8 mouse cellular contexts compared by ENCODE assay signal in the genomic region with DNA sequence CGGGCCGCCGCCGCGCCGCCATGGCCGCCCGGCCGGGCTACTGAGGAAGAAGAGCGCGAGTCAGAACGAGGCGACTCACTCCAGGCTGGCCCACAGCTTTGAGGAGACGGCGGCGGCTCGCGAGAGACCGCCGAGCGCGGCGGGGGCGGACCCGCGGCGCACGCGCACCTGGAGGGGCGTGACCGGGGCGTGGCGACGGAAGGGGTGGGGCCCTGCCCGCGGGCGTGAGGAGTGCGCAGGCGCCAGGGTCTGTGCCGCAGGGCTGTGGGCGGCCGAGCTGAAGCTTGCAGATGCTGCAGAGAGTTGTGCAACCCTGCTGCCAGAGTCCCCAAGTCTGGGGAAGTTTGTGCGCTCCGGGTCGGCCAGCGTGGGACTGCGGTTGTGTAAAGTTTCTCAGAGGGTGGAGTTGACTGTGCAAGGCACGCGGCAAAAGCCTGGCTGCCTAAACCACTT. TPM values are rescaled to one million over a fixed set of nuclear protein-coding genes. Genes with fewer than 3 reads are reported as not detected.
DNase-seq lines count a peak whose midpoint lies in the region; ATAC-seq and TF ChIP-seq lines count a peak whose summit lies in the region.

A gene (minus strand): TSS at position 153 of the 453 bp plus-strand sequence.

- H3K4me2 ChIP-seq in CH12.LX (ENCODE audit: insufficient read depth, low read depth, poor library complexity, severe bottlenecking) = peak within 1 kb of the TSS; percentile 85
- H3K4me2 ChIP-seq in forebrain, embryonic 11.5 days (ENCODE audit: low read depth, low read length, severe bottlenecking) = peak within 1 kb of the TSS; percentile 81
- H3K4me2 ChIP-seq in heart, embryonic 16.5 days (ENCODE audit: low read depth, low read length) = peak within 1 kb of the TSS; percentile 88
- peak within 1 kb of the TSS; percentile 88 for H3K4me2 ChIP-seq in liver, embryonic 16.5 days (ENCODE audit: low read depth, low read length)
- H3K4me2 ChIP-seq in neural tube, embryonic 13.5 days = peak within 1 kb of the TSS; percentile 80

- peaks cover 3 to 46% of the 10 kb centered on the region in 2 experiments; a peak in 3 of 4 replicates for H3K4me1 ChIP-seq in CH12.LX (ENCODE audit: control insufficient read depth in 1 of 2, insufficient read depth in 2 of 2)
- peaks cover 9% of the 10 kb centered on the region; the same call in 1 of the 2 replicates for H3K4me1 ChIP-seq in forebrain, embryonic 11.5 days (replicated peaks; ENCODE audit: control insufficient read depth, insufficient read depth, low read length)
- H3K4me1 ChIP-seq in heart, embryonic 16.5 days (ENCODE audit: control insufficient read depth, insufficient read depth, low read length) = peaks cover 21% of the 10 kb centered on the region
- H3K4me1 ChIP-seq in liver, embryonic 16.5 days (ENCODE audit: control insufficient read depth, low read depth, low read length) = peaks cover 28% of the 10 kb centered on the region
- H3K4me1 ChIP-seq in neural tube, embryonic 13.5 days (replicated peaks) = peaks cover 23% of the 10 kb centered on the region
- peaks cover 2% of the 10 kb centered on the region for H3K4me1 ChIP-seq in testis, adult 2 months (ENCODE audit: control insufficient read depth, insufficient read depth, low read length)

- no peak for TF ChIP-seq CTCF in CH12.LX (conservative IDR thresholded peaks at IDR 0.05 in 1 of 2, IDR thresholded peaks at IDR 0.05 in 1 of 2; ENCODE audit: low read depth in 2 of 2, low read length in 2 of 2)
- TF ChIP-seq CTCF in testis, adult 2 months (IDR thresholded peaks at IDR 0.05; ENCODE audit: control insufficient read depth, insufficient read depth, insufficient replicate concordance, low read depth, low read length) = no peak

- TF ChIP-seq EP300 in CH12.LX (IDR thresholded peaks at IDR 0.05; ENCODE audit: low read length) = no peak

- ATAC-seq in forebrain, embryonic 11.5 days (replicated peaks; ENCODE audit: low FRiP score) = peak; percentile 97
- peak; percentile 98 for ATAC-seq in heart, embryonic 16.5 days (replicated peaks; ENCODE audit: extremely low read depth, insufficient read depth, low FRiP score)
- peak; percentile 93 for ATAC-seq in liver, embryonic 16.5 days (ENCODE audit: low read depth)
- ATAC-seq in neural tube, embryonic 13.5 days (ENCODE audit: low read depth) = peak; percentile 96

- H3K4me3 ChIP-seq in CH12.LX (replicated peaks in 1 of 3; ENCODE audit: low read depth in 2 of 3, low read length in 2 of 3, poor library complexity in 1 of 3) = peak within 1 kb of the TSS; percentile 79 to 97 (median 90)
- peak within 1 kb of the TSS; percentile 75 for H3K4me3 ChIP-seq in forebrain, embryonic 11.5 days (ENCODE audit: low read depth, low read length)
- peak within 1 kb of the TSS; percentile 90 for H3K4me3 ChIP-seq in heart, embryonic 16.5 days (ENCODE audit: low read length)
- H3K4me3 ChIP-seq in liver, embryonic 16.5 days (ENCODE audit: low read depth, low read length) = peak within 1 kb of the TSS; percentile 90
- H3K4me3 ChIP-seq in neural tube, embryonic 13.5 days = peak within 1 kb of the TSS; percentile 68
- H3K4me3 ChIP-seq in testis, adult 2 months (ENCODE audit: control insufficient read depth, low read depth, low read length) = peak within 1 kb of the TSS; percentile 94

- peaks cover 26% of the 10 kb centered on the region for H3K79me2 ChIP-seq in CH12.LX (replicated peaks; ENCODE audit: control insufficient read depth, extremely low read depth, insufficient read depth, poor library complexity, severe bottlenecking)

- dilution Hi-C loops in CH12.LX (cut with MboI; ENCODE audit: extremely low pct_ligation_motif_present, extremely low pct_unique_long_range_greater_than_20kb, low sequenced_read_pairs) = no loop called here

- H3K36me3 ChIP-seq in CH12.LX (replicated peaks in 1 of 2; ENCODE audit: control insufficient read depth in 1 of 2, insufficient read depth in 1 of 2, low read length in 1 of 2) = peaks cover 0 to 5% of the 10 kb centered on the region in 2 experiments
- H3K36me3 ChIP-seq in forebrain, embryonic 11.5 days (ENCODE audit: control insufficient read depth, insufficient read depth, low read length) = no peaks in the 10 kb centered on the region
- no peaks in the 10 kb centered on the region for H3K36me3 ChIP-seq in heart, embryonic 16.5 days (ENCODE audit: control insufficient read depth, insufficient read depth)
- no peaks in the 10 kb centered on the region for H3K36me3 ChIP-seq in liver, embryonic 16.5 days (ENCODE audit: control insufficient read depth, insufficient read depth)
- no peaks in the 10 kb centered on the region for H3K36me3 ChIP-seq in neural tube, embryonic 13.5 days
- no peaks in the 10 kb centered on the region for H3K36me3 ChIP-seq in testis, adult 2 months (ENCODE audit: control insufficient read depth, insufficient read depth, low read length)

- H3K9me3 ChIP-seq in CH12.LX (replicated peaks; ENCODE audit: low read length) = no peaks in the 10 kb centered on the region
- no peaks in the 10 kb centered on the region for H3K9me3 ChIP-seq in forebrain, embryonic 11.5 days (ENCODE audit: control insufficient read depth, low read length)
- H3K9me3 ChIP-seq in heart, embryonic 16.5 days (replicated peaks; ENCODE audit: control insufficient read depth, low read length) = no peaks in the 10 kb centered on the region
- no peaks in the 10 kb centered on the region for H3K9me3 ChIP-seq in liver, embryonic 16.5 days (replicated peaks; ENCODE audit: control insufficient read depth, low read length)
- no peaks in the 10 kb centered on the region for H3K9me3 ChIP-seq in neural tube, embryonic 13.5 days

- H3K9ac ChIP-seq in CH12.LX (ENCODE audit: insufficient read depth, low read depth) = peak within 1 kb of the TSS; percentile 90
- peak within 1 kb of the TSS; percentile 92 for H3K9ac ChIP-seq in forebrain, embryonic 11.5 days (ENCODE audit: low read length)
- H3K9ac ChIP-seq in heart, embryonic 16.5 days (ENCODE audit: low read length) = peak within 1 kb of the TSS; percentile 96
- H3K9ac ChIP-seq in liver, embryonic 16.5 days (ENCODE audit: low read depth, low read length) = peak within 1 kb of the TSS; percentile 90
- H3K9ac ChIP-seq in neural tube, embryonic 13.5 days = peak within 1 kb of the TSS; percentile 96

- in situ Hi-C loops in CH12.LX (cut with MboI; ENCODE audit: low pct_ligation_motif_present, low pct_unique_long_range_greater_than_20kb, low sequenced_read_pairs) = no loop called here

- WGBS in forebrain, embryonic 11.5 days = under 1% methylated on average over 49 of the region's 49 CpGs
- under 1% methylated on average over 49 of the region's 49 CpGs for WGBS in heart, embryonic 16.5 days
- under 1% methylated on average over 49 of the region's 49 CpGs for WGBS in liver, embryonic 16.5 days (ENCODE audit: insufficient replicate concordance)
- WGBS in neural tube, embryonic 13.5 days = under 1% methylated on average over 48 of the region's 49 CpGs

- peak within 1 kb of the TSS; percentile 61 for H3K27ac ChIP-seq in CH12.LX (ENCODE audit: insufficient read depth, low read depth)
- peak within 1 kb of the TSS; percentile 96 for H3K27ac ChIP-seq in forebrain, embryonic 11.5 days (ENCODE audit: low read depth, low read length)
- peak within 1 kb of the TSS; percentile 97 for H3K27ac ChIP-seq in heart, embryonic 16.5 days (ENCODE audit: low read length)
- H3K27ac ChIP-seq in liver, embryonic 16.5 days (ENCODE audit: low read length) = peak within 1 kb of the TSS; percentile 91
- peak within 1 kb of the TSS; percentile 99 for H3K27ac ChIP-seq in neural tube, embryonic 13.5 days (replicated peaks)
- peak within 1 kb of the TSS; percentile 92 for H3K27ac ChIP-seq in testis, adult 2 months (ENCODE audit: control insufficient read depth, insufficient read depth, low read depth, low read length)

- TF ChIP-seq RAD21 in CH12.LX (IDR thresholded peaks at IDR 0.05; ENCODE audit: low read depth, low read length) = no peak

- peak; percentile 96 for TF ChIP-seq POLR2A in CH12.LX (IDR thresholded peaks at IDR 0.05; ENCODE audit: low read depth, low read length)
- peak; percentile 86 for TF ChIP-seq POLR2A in testis, adult 2 months (IDR thresholded peaks at IDR 0.05; ENCODE audit: control insufficient read depth, low read depth, low read length)

- H3K27me3 ChIP-seq in CH12.LX (replicated peaks) = no peaks in the 10 kb centered on the region
- H3K27me3 ChIP-seq in forebrain, embryonic 11.5 days (ENCODE audit: control insufficient read depth, insufficient read depth, low read length) = no peaks in the 10 kb centered on the region
- H3K27me3 ChIP-seq in heart, embryonic 16.5 days (ENCODE audit: control insufficient read depth, insufficient read depth, low read length) = no peaks in the 10 kb centered on the region
- H3K27me3 ChIP-seq in liver, embryonic 16.5 days (ENCODE audit: control insufficient read depth, insufficient read depth, low read depth, low read length) = no peaks in the 10 kb centered on the region
- no peaks in the 10 kb centered on the region for H3K27me3 ChIP-seq in neural tube, embryonic 13.5 days
- no peaks in the 10 kb centered on the region for H3K27me3 ChIP-seq in testis, adult 2 months (ENCODE audit: control insufficient read depth, insufficient read depth, low read length)

- DNase-seq in CH12.LX (ENCODE audit: extremely low read depth) = peak; percentile 85
- DNase-seq in c-Kit-positive CD71-positive TER-119-negative erythroid progenitor cells, embryonic 14.5 days (ENCODE audit: low read depth) = peak; percentile 75
- peak; percentile 98 for DNase-seq in forebrain, embryonic 11.5 days (ENCODE audit: low spot score)
- DNase-seq in kidney, postnatal 4 days = peak; percentile 98

TF ChIP-seq in CH12.LX, 34 proteins besides CTCF, POLR2A, EP300 and RAD21 (continues in another document):
- no peak; the same call in 1 of the 2 replicates for TF ChIP-seq TBP (conservative IDR thresholded peaks at IDR 0.05; ENCODE audit: low read depth, low read length)
- peak; percentile 96 for TF ChIP-seq NRF1 (IDR thresholded peaks at IDR 0.05; ENCODE audit: low read depth, low read length)
- peak; percentile 37; the same call in 1 of the 2 replicates for TF ChIP-seq SIN3A (IDR thresholded peaks at IDR 0.05; ENCODE audit: low read length)
- no peak for TF ChIP-seq JUN (IDR thresholded peaks at IDR 0.05; ENCODE audit: insufficient read depth, low read depth, low read length)
- TF ChIP-seq POLR2AphosphoS2 (IDR thresholded peaks at IDR 0.05; ENCODE audit: low read depth, low read length) = peak; percentile 66; the same call in 1 of the 2 replicates
- peak; percentile 63 for TF ChIP-seq ELF1 (IDR thresholded peaks at IDR 0.05; ENCODE audit: low read depth, low read length)
- peak; percentile 84 for TF ChIP-seq CHD2 (IDR thresholded peaks at IDR 0.05; ENCODE audit: low read length)

RNA-seq across cellular contexts. Expression of the gene that starts here (rescaled TPM):
- total RNA-seq in CH12.LX (2012; rRNA removed) (12.6 and 16.6 TPM in 2 replicates), CH12.LX (2014; rRNA removed) (21.5 and 22.7 TPM in 2 replicates)
- polyA plus RNA-seq in CH12.LX (2012; ENCODE audit: insufficient read length, low read depth) = 31.3 and 32.3 TPM in 2 replicates
- polyA plus RNA-seq in forebrain, embryonic 11.5 days (2014; fragmentation: Nextera tagmentation; extraction: Ambion mirVana) = 26.6 and 30.4 TPM in 2 replicates
- 13.9 and 14.0 TPM in 2 replicates for polyA plus RNA-seq in heart, embryonic 16.5 days (2015; fragmentation: Nextera tagmentation; extraction: Ambion mirVana)
- polyA plus RNA-seq in liver, embryonic 16.5 days (2015; fragmentation: Nextera tagmentation; extraction: Ambion mirVana) = 13.2 and 15.3 TPM in 2 replicates
- 31.1 and 31.4 TPM in 2 replicates for polyA plus RNA-seq in neural tube, embryonic 13.5 days (2015; fragmentation: Nextera tagmentation; extraction: Ambion mirVana)
- 5.9 and 6.8 TPM in 2 replicates for polyA plus RNA-seq in testis, adult 2 months (2012; rRNA removed)

Comparison
In these comparisons a context has a peak if more than half of its experiments do, and no peak if none do; other contexts are left out.
1. Peak in every context shown above with its lines: DNase-seq, ATAC-seq, H3K4me3 ChIP-seq and H3K27ac ChIP-seq.